Mouse (Mus musculus) heart, embryonic 14.5 days (tissue): ENCODE data around the gene Igfbp6. TPM values are rescaled to one million over a fixed set of nuclear protein-coding genes. Genes with fewer than 3 reads are reported as not detected.
A peak's percentile ranks its signal among the peaks of the same experiment; 100 is the strongest.

ENCODE experiments used
- ATAC-seq: fragments of 200-750 bp; cut with Nextera tagmentation; 2 replicates; pipeline ENCODE4 v1.8.0; 2017; ENCODE audit warnings: low read depth, moderate TSS enrichment; ENCODE audit not compliant: insufficient number of reproducible peaks, insufficient read depth, low FRiP score
- H3K27ac ChIP-seq, 2 experiments: fragments of 200-500 bp in 1 of 2; fragments of 300-500 bp in 1 of 2; sonication (generic) in 1 of 2; replicated peaks in 1 of 2; 2 replicates each; pipeline ENCODE4 v1.5.1; 2012 to 2014; ENCODE audit warnings: low read depth in 2 of 2, low read length in 2 of 2, control low read depth in 1 of 2, mild to moderate bottlenecking in 1 of 2, mixed read lengths in 1 of 2; ENCODE audit not compliant: control insufficient read depth in 1 of 2, insufficient read depth in 1 of 2
- H3K27me3 ChIP-seq: fragments of 300-500 bp; sonication (generic); 2 replicates; pipeline ENCODE4 v1.6.1; 2014; ENCODE audit warnings: mild to moderate bottlenecking, low read length, control low read depth; ENCODE audit not compliant: control insufficient read depth, insufficient read depth
- H3K36me3 ChIP-seq: fragments of 300-500 bp; sonication (generic); 2 replicates; pipeline ENCODE4 v1.6.1; 2014; ENCODE audit warnings: mild to moderate bottlenecking, control low read depth, low read length, mixed read lengths; ENCODE audit not compliant: control insufficient read depth, insufficient read depth
- H3K4me1 ChIP-seq, 2 experiments: fragments of 200-500 bp in 1 of 2; fragments of 300-500 bp in 1 of 2; sonication (generic) in 1 of 2; 2 replicates each; pipeline ENCODE4 v1.6.1; 2012 to 2014; ENCODE audit warnings: low read length in 2 of 2, control low read depth in 1 of 2, mixed read lengths in 1 of 2; ENCODE audit not compliant: control insufficient read depth in 2 of 2, insufficient read depth in 2 of 2
- H3K4me2 ChIP-seq: fragments of 300-500 bp; sonication (generic); 2 replicates; pipeline ENCODE4 v1.6.1; 2014; ENCODE audit warnings: mild to moderate bottlenecking, low read length
- H3K4me3 ChIP-seq, 2 experiments: fragments of 200-500 bp in 1 of 2; fragments of 300-500 bp in 1 of 2; sonication (generic) in 1 of 2; 2 replicates each; pipeline ENCODE4 v1.5.1; 2012 to 2014; ENCODE audit warnings: low read length in 2 of 2, mild to moderate bottlenecking in 2 of 2, control low read depth in 1 of 2, low read depth in 1 of 2, moderate library complexity in 1 of 2; ENCODE audit not compliant: control insufficient read depth in 1 of 2, insufficient read depth in 1 of 2
- H3K9ac ChIP-seq: fragments of 300-500 bp; sonication (generic); 2 replicates; pipeline ENCODE4 v1.6.1; 2014; ENCODE audit warnings: mild to moderate bottlenecking, low read length
- H3K9me3 ChIP-seq: fragments of 300-500 bp; sonication (generic); 2 replicates; pipeline ENCODE4 v1.6.1; 2016; ENCODE audit warnings: low read length, control low read depth; ENCODE audit not compliant: control insufficient read depth
- WGBS: fragments of 180-500 bp; shearing (Covaris S2); extraction: QIAGEN DNeasy Blood & Tissue Kit; methylation state at CpG from one replicate; pipeline ENCODE4 v1.1.7; 2014; 5-methylcytosine and 5-hydroxymethylcytosine counted together
- polyA plus RNA-seq: library from polyadenylated mRNA; unstranded; fragments of >200 nt; fragmentation: Nextera tagmentation; extraction: Ambion mirVana; gene quantifications from 2 replicates; pipeline ENCODE4 v1.2.1, GENCODE M21; 2014

Igfbp6 gene
- polyA plus RNA-seq, 1 experiment from 2014 or later = 7.7 TPM

- 23% methylated on average over 10 of the region's 10 CpGs for WGBS
- H3K9me3 ChIP-seq = no peaks in the 10 kb centered on the region
- peaks cover 55 to 78% of the 10 kb centered on the region in 2 experiments for H3K4me1 ChIP-seq
- H3K36me3 ChIP-seq = peaks cover 27% of the 10 kb centered on the region
- peak overlapping the region; percentile 90 for H3K4me2 ChIP-seq
- peak overlapping the region; percentile 50 to 54 for H3K4me3 ChIP-seq
- no peak for ATAC-seq
- peak overlapping the region; percentile 86 to 95 for H3K27ac ChIP-seq
- H3K27me3 ChIP-seq = no peaks in the 10 kb centered on the region
- H3K9ac ChIP-seq = peak overlapping the region; percentile 79
Measured at GRCm38 (mm10) chr15:102100996-102101671, 43.0 kb upstream of the Igfbp6 start.

DNA sequence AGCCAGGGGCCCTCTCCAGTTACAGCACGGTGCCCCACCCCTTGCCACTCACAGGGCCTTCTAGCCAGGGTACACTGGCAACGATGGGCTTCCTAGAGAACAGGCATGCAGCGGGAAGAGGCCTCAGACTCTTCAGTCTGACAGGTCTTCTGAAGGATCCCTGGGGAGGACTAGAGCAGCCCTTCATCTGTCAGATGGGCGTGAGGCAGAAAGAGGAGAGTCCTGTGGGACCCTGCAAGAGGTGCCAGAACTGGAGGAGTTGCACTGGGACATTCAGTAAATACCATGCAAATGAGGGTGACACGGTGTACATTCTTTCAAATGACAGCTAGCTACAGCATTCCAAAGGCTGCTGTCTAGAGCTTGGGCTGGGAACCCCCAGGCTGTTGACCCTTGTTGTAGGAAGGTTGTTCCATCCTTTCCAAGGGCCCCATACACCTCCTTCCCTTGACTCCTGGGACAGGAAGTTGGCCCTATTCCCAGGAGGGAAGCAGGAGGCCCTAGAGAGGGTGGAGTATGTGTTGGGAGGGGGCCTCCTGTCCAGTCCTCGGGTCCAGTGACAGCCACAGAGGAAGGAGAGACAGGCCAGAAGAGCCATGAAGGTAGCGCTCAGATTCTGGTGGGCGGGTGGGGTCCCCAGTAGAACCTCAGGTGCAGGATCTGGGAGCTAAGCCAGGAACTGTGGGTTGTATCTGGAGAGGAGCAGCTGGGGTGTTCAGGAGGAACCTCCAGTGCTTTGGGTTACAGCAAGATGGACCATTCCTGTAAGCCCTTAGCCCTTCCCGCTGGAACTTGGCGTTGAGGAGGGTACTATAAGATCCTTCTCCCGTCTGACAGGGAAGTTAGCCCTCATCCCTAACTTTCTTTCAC is 42.3 kb upstream of the Igfbp6 start:
- Histone ChIP-seq H3K4me3 (peak overlapping the region; percentile 43 to 54), H3K27ac (peak overlapping the region; percentile 86 to 95), H3K4me2 (peak overlapping the region; percentile 90), H3K36me3 (peaks cover 29% of the 10 kb centered on the region), H3K27me3 (no peaks in the 10 kb centered on the region), H3K4me1 (peaks cover 62 to 85% of the 10 kb centered on the region in 2 experiments), H3K9ac (peak overlapping the region; percentile 79), H3K9me3 (no peaks in the 10 kb centered on the region)
- peak; percentile 56 for ATAC-seq
- 10% methylated on average over 11 of the region's 11 CpGs for WGBS

DNA sequence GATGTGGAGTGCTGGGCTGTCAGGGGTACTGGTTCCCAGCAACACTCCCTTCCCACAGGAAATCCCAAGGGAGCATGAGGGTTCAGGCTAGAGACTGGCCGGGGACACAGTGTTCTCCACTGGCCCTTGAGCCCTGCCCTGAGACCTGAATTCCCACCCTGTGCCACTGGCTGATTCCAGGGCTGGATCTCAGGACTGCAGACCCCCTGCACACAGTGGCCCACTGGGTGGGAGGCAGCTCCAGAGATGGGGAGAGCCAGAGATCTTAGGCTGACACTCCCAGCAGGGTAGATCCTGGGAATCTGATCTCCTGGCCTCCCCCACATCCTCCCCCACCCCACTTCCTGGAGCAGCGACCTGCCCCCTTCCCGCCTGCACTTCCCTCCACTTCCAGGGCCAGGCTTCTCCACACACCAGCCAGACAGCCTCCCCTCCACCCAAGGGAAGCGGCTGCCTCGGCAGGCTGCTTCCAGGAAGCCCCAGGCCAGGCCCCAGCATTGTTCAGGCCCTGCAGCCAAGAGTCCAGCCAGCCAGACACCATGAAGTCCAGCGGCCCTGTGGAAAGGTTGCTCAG is 41.5 kb upstream of the Igfbp6 start:
- H3K4me1 ChIP-seq = peaks cover 61 to 90% of the 10 kb centered on the region in 2 experiments
- 27% methylated on average over 6 of the region's 6 CpGs for WGBS
- peak; percentile 4; the same call in 1 of the 2 replicates for ATAC-seq

DNA sequence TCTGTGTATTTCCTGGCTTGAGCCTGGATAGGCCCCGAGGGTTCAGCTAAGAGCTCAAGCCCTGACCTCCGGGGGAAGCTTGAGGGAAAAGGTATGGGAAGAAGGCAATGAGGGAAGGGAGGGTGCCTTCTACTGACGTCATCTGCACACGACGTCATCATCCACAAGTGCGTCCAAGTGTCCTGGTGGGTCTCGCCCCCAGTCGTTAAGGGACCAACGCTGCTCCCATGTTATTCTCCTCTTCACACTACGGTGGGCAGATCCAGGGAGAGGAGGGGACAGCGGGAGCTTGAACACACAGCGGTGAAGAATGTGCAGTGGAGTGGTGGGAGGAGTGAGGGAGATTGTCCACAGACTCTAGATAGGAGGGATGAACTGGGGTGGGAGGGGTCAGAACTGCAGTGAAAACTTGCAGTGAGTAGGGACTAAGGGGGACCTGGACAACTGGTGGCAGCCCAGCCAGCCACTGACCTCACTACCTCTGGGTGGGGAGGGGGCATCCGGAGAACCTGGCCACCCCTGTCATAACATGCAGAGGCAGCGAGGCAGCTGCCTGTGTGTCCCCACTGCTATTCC is 40.7 kb upstream of the Igfbp6 start:
- Histone ChIP-seq H3K36me3 (peaks cover 31% of the 10 kb centered on the region), H3K4me1 (peaks cover 64 to 90% of the 10 kb centered on the region in 2 experiments), H3K9me3 (no peaks in the 10 kb centered on the region), H3K4me2 (peak overlapping the region; percentile 90), H3K9ac (peak overlapping the region; percentile 74), H3K27me3 (no peaks in the 10 kb centered on the region), H3K27ac (peak overlapping the region; percentile 86 to 95), H3K4me3 (peak overlapping the region; percentile 43 to 54)
- 8% methylated on average over 14 of the region's 14 CpGs for WGBS
- peak; percentile 8; the same call in 1 of the 2 replicates for ATAC-seq

More for the DNA sequence above, 41.5 kb upstream of the Igfbp6 start:
- Histone ChIP-seq H3K4me3 (peak overlapping the region; percentile 43 to 54), H3K27ac (peak overlapping the region; percentile 86 to 95), H3K27me3 (no peaks in the 10 kb centered on the region), H3K36me3 (peaks cover 29% of the 10 kb centered on the region), H3K9ac (peak overlapping the region; percentile 74), H3K4me2 (peak overlapping the region; percentile 90), H3K9me3 (no peaks in the 10 kb centered on the region)

DNA sequence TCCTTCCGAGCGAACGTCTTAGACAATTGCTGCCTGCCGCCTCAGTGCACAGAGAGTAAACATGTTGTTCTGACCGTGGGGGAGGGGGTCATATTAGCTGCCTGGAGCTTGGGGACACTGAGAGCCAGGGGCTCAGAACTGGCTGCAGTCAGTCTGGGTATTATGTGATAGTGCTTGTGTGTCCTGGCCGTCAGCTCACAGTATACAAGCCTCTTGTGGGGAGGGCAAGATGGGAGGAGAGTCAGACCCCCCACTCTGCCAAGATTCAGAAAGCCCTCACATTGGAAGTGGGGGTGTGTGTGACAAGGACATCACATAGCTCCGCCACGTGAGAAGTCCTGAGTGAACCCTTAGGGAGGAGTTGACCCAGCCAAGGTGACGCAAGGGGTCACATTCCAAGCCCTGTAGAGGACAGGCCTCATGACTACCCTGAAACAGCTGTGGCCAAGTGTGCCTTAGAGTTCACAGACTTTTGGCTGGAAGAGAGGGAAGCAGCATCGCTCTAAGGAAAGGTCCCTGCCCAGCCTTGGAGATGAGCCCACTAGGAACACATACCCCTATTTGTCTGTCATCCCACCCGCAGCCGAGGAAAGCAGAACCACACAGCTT is 40.1 kb upstream of the Igfbp6 start:
- no peak for ATAC-seq
- H3K9me3 ChIP-seq = no peaks in the 10 kb centered on the region

DNA sequence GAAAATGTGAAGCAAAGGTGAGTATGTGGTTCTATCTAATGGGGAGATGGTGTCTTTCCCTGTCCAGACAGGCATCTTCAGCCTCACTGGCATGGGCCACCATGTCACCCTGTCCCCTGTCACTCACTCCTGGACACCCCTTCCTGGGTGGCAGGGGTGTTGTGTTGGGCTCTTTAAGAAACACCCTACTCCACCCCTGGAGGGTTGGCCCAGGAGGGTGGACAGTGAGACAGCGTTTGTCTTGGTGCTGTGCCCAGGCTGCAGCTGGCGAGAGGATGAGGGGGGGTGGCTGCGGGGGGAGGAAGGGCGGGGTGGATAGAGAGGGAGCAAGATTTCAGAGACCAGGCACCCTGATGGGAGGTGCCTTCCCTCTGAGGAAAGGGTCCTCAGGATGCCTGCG is 38.8 kb upstream of the Igfbp6 start:
- WGBS = 38% methylated on average over 5 of the region's 5 CpGs
- ATAC-seq = no peak

More for the DNA sequence above, 40.1 kb upstream of the Igfbp6 start:
- H3K4me3 ChIP-seq = peak overlapping the region; percentile 43 to 54
- H3K27ac ChIP-seq = peak overlapping the region; percentile 86 to 95
- no peaks in the 10 kb centered on the region for H3K27me3 ChIP-seq
- peak overlapping the region; percentile 90 for H3K4me2 ChIP-seq
- H3K36me3 ChIP-seq = peaks cover 37% of the 10 kb centered on the region
- WGBS = 20% methylated on average over 12 of the region's 12 CpGs
- H3K9ac ChIP-seq = peak overlapping the region; percentile 74
- peaks cover 67 to 90% of the 10 kb centered on the region in 2 experiments for H3K4me1 ChIP-seq

More for the DNA sequence above, 38.8 kb upstream of the Igfbp6 start:
- H3K4me3 ChIP-seq = no peak overlapping the region
- peaks cover 50% of the 10 kb centered on the region for H3K36me3 ChIP-seq
- H3K27me3 ChIP-seq = no peaks in the 10 kb centered on the region
- H3K9me3 ChIP-seq = no peaks in the 10 kb centered on the region
- H3K4me2 ChIP-seq = peak overlapping the region; percentile 52
- H3K4me1 ChIP-seq = peaks cover 63 to 86% of the 10 kb centered on the region in 2 experiments
- H3K27ac ChIP-seq = peak overlapping the region; percentile 15 to 42; a peak in 3 of 4 replicates
- H3K9ac ChIP-seq = no peak overlapping the region; the same call in 1 of the 2 replicates
